Mouse (Mus musculus): ENCODE results near the gene Gtf2e1. TPM values are rescaled to one million over a fixed set of nuclear protein-coding genes. Genes with fewer than 3 reads are reported as not detected.

The Gtf2e1 gene
- total RNA-seq, 2 experiments from 2014 or later: 17.3 to 18.2 TPM

DNA sequence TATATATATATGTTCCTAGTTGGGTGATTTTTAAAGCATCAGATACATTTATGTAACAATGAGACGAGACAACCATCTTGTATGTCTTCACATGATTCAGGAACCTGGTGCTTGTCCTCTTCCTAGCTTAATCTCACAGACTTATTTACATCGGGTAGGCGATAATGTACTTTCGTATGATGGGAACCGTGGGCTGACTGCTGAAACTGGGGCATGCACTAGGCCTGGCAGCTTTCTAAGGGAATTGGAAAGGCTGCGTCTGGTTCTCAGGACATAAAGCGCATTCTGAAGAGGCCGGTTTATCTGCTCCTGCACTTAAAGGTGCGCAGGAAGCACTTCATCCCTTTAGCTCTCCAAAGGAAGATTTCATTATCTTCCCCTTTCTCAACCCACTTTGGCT, 32.8 kb downstream of the Gtf2e1 start:
- Histone ChIP-seq H3K27ac (0 out of 2 replicates have a peak overlapping the region, but pooled peaks have one; percentile 5), H3K4me3 (no peak overlapping the region)
- TF ChIP-seq CTCF (conservative IDR thresholded peaks at IDR 0.05): no peak
- no peak for DNase-seq (ENCODE audit: low spot score in 2 of 2)

DNA sequence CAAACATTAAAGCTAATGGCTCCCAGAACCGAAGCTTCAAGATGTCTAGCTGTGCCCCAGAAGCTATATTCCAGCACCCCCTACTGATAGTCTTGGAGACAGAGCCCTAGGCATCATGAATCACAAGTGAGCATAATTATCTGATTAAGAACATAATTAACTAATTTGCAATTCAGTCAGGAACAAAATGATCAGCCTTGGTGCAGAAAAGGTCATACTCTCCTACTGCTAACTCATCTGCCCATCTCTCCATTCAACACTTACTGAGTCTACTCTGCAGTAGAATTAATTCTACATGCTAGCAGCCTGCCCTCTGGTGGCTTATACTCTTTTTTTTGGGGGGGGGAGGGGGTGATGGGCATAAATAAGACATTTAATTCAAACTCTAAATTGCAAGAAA, 35.1 kb downstream of the Gtf2e1 start:
- TF ChIP-seq CTCF (conservative IDR thresholded peaks at IDR 0.05): peak; percentile 67
- peak in 1 of 2 experiments; percentile 17 for DNase-seq (ENCODE audit: low spot score in 2 of 2)
- Histone ChIP-seq H3K4me3 (no peak overlapping the region), H3K27ac (no peak overlapping the region)

DNA sequence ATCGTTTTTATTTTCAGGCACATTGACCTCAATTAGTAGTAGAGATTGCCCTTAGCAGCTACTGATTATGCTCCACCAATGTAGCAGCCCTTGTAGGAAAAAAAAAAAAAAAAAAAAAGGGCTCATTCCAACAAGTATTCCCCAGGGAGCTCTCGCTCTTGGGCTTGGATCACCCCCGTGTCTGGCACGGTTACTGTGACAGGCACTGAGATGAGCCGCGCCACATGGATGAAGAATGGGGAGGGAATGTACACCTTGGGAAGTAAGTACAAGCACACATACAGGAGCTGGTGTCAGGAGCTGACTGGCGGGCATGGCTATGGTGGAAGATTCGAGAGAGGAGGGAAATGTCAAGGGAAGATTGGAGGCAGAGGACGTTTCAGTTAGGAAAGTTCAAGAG, 41.0 kb downstream of the Gtf2e1 start:
- TF ChIP-seq CTCF (conservative IDR thresholded peaks at IDR 0.05): no peak
- Histone ChIP-seq H3K4me3 (no peak overlapping the region), H3K27ac (no peak overlapping the region)
- DNase-seq (ENCODE audit: low spot score in 2 of 2): no peak

DNA sequence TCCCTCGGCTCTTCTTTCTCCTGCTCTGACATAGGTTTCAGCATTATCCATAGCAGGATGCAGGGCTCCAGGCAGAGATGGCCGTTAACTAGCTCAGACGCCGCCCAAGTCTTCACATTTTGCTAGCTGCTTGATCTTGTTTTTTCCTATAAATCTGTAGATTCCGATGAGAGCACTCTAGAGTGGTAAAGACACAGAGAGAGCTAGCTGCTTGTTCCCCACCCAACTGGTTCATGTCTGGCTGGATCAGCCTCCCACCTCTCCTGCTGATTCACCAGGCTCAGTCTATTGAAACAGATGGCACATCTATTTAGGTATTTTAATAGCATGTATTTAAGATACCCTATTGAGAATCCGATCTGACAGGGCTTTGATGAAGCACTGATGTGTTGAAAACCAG, 44.6 kb downstream of the Gtf2e1 start:
- no peak overlapping the region for H3K4me3 ChIP-seq
- peak overlapping the region; percentile 86 for H3K27ac ChIP-seq
- peak; percentile 43 to 71 for DNase-seq (ENCODE audit: low spot score in 2 of 2)
- no peak for TF ChIP-seq CTCF (conservative IDR thresholded peaks at IDR 0.05)

DNA sequence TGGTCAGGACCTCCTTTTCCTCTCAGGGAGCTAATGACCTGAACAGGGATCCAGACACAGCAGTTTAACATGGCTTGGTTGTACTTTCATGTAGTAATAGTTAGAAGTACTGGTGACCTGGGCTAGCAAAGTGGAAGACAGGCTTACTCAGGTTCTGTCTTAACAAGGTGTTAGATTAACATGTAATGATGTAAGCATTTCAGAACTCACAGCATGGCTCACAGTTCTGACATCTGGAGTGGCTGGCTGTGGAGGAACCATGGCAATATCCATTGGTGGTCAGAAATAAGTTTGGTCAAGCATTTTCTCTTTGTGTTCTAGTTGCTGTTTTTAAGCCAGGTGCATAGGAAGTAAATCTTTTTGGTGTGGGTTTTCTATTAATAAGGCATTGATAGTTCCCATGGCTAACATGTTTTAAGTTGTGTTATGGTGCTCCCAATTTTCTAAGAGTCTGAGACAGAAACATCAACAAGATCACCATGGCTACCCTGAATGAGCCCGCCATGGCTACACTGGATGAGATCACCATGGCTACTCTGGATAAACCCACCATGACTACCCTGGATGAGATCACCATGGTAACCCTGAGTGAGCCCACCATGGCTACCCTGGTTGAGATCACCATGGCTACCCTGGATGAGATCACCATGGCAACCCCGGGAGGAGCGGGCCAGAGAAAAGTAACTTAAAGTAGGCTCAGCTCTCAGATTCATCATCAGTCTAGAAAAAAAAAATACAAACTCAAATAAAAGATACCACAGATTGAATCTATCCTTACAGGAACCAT, 52.6 kb downstream of the Gtf2e1 start:
- Histone ChIP-seq H3K27ac (no peak overlapping the region), H3K4me3 (no peak overlapping the region)
- peak; percentile 23 to 25 for DNase-seq (ENCODE audit: low spot score in 2 of 2)
- no peak for TF ChIP-seq CTCF (conservative IDR thresholded peaks at IDR 0.05)

DNA sequence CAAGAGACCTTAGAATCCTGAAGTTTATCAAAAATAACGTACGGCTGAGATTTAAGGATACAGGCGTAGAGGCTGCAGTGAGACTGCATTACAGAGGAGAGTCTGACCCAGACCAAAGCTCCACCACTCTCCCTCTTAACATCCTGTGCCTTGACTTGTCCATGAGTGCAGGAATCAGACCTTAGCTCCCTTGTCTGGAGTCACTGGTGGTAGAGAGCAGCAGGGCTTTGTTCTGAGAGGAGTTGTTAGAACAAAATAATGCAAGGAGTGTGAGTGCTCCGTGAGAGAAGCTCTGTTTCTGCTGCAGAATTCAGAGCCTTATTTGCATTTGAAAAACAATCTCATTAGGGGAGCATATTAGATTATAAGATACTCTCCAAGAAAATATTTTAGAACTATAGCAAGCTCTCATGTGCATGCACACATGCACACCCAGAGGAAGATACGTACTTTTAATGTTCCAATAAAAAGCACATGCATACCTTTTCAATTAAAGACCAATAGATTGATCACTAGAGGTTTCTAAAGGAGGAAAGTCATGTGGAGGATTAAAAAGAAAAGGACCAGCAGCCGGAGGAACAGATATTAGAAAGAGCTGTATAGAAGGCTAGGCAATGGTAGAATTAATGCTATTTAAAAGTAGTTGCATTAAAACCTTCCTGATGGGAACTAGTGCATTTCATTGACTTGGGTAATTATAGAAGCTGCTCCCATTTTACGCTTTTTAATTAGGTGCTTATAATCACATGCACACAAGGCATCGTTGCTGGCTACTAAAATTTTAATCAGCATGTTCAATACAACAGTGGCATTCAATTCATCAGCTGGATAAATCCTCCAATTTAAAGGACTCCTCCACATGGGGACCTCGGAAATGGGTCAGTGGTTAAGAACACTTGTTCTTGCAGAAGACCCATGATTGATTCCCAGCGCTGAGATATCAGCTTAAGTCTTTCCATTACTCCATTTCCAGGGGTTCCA, 61.0 kb downstream of the Gtf2e1 start:
- H3K27ac ChIP-seq: no peak overlapping the region
- no peak for TF ChIP-seq CTCF (conservative IDR thresholded peaks at IDR 0.05)
- DNase-seq (ENCODE audit: low spot score in 2 of 2): no peak
- H3K4me3 ChIP-seq: no peak overlapping the region

DNA sequence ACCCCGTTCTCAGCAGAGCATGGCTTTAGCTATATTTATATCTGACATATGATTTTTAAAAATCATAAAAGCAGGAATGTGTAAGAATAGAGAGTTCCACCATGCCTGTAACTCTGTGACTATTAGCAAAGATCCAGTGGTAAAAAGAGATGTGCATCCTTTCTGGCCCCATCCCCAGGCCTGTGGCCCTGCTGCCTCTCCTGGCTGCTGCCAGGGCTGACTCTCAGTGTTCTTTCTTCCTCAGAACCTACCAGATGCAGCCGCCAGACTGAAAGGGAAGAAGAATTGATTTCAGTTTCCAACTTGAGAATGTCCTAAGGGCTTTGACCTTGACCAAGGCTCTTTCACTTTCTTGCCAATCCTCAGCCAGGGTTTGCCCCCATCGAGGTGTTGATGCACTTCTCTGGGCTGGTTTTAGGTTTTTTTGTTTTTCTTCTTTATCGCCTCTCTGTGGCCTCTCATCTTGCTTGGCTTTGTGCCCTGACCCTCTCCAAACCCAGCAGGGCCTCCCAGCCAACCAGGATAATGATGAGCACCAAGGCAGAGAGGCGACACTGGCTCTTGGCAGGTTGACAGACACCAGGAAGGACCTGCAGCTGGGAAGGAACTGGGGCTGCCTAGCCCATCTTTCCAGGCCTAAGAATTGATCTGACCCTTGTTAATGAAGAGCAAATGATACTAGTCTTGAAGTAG, 66.8 kb downstream of the Gtf2e1 start:
- no peak overlapping the region for H3K27ac ChIP-seq
- TF ChIP-seq CTCF (conservative IDR thresholded peaks at IDR 0.05): no peak

DNA sequence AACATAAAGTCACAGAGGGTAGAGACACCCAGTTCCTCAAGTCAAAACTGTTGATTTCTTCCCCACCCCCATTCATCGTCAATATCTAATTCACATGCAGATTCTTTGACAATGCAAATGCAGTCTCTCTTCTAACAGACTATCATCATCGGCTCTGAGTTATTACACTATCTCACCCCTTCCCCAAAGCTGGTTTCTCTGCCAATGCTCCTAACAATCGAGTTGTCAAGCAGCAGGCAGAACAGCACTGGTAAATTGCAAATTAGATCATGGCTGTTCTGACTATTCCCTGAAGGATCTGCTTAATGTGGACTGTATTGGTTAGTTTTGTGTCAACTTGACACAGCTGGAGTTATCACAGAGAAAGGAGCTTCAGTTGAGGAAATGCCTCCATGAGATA, 70.0 kb downstream of the Gtf2e1 start:
- Histone ChIP-seq H3K27ac (no peak overlapping the region), H3K4me3 (no peak overlapping the region)
- TF ChIP-seq CTCF (conservative IDR thresholded peaks at IDR 0.05): no peak
- no peak for DNase-seq (ENCODE audit: low spot score in 2 of 2)

More for the DNA sequence above, 66.8 kb downstream of the Gtf2e1 start:
- DNase-seq (ENCODE audit: low spot score in 2 of 2): no peak
- no peak overlapping the region for H3K4me3 ChIP-seq

DNA sequence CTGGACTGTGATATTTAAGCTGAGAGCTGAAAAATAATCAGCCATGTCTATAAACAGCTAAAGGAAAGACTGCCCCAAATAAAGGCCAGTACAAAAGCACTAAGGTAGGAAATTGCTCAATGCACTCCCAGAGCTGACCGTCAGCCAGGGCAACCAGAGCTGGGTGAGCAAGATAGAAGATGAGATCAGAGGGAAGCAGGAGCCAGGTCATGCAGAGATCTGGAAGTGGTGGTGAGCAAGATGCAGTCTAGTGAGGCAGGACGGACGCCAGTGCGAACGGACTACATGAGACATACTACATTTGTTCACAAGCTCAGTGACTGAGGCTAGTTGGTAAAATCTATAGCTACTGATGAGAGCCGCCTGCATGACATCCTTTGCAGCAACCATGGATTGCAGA, 75.6 kb downstream of the Gtf2e1 start:
- Histone ChIP-seq H3K4me3 (no peak overlapping the region), H3K27ac (no peak overlapping the region)
- TF ChIP-seq CTCF (conservative IDR thresholded peaks at IDR 0.05): no peak
- no peak for DNase-seq (ENCODE audit: low spot score in 2 of 2)

DNA sequence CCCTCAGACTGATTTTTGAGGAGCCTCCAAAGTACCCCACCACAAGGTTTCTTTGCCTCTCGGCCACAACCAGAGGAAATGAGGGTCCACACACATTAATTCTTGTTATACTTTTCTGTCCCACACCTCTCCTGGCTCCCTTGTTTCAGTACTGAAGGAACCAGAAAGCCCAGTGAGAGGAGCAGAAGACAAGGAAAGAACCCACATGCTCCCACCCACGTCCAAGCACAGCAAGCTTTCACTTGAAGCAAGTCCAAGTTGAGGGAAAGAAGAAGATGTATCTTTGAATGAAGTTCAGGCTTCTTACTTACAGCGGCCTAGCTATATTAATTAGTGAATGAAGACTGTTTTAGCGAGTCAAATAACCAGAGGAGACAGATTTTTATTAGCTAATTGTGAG, 76.7 kb downstream of the Gtf2e1 start:
- no peak for TF ChIP-seq CTCF (conservative IDR thresholded peaks at IDR 0.05)
- peak overlapping the region; percentile 91 for H3K27ac ChIP-seq
- DNase-seq (ENCODE audit: low spot score in 2 of 2): peak in 1 of 2 experiments; percentile 28
- no peak overlapping the region for H3K4me3 ChIP-seq

DNA sequence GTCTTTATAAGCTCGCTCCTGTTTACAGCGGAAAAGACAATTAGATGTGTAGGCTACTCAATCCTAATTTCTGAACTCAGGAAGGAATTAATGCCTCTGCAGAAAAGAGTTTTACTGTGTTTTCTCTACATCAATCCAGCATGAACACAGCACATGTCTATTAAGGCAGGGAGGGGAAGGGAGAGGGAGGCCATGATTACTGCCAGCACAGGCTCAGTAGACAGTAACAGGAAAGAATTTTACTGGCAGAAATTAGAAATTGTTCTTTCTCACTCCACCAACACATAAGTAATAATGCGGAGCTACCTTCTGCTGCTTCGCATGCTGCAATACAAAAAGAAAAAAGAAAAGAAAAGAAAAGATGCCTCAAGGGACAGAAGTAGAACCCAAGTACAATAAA, 78.0 kb downstream of the Gtf2e1 start:
- no peak for TF ChIP-seq CTCF (conservative IDR thresholded peaks at IDR 0.05)
- H3K27ac ChIP-seq: peak overlapping the region; percentile 91
- H3K4me3 ChIP-seq: no peak overlapping the region
- peak; percentile 17 to 50 for DNase-seq (ENCODE audit: low spot score in 2 of 2)

Other genes with a start within 250 kb of the Gtf2e1 start
- 100 to 1,000 TPM; 145 to 151 TPM for gene Stxbp5l, start 154.8 kb downstream of the Gtf2e1 start, total RNA-seq (2021)
- 10 to 100 TPM; 10.2 to 11.2 TPM for gene Rabl3, start 96 bp upstream of the Gtf2e1 start, total RNA-seq (2021)
- gene Hgd, start 40.4 kb upstream of the Gtf2e1 start, total RNA-seq (2021): not detected
- 10 to 100 TPM; 83.1 to 94.7 TPM for gene Ndufb4, start 114.7 kb upstream of the Gtf2e1 start, total RNA-seq (2021)
- 10 to 100 TPM; 34.5 to 41.8 TPM for gene Fstl1, start 237.1 kb upstream of the Gtf2e1 start, total RNA-seq (2021)